Mouse (Mus musculus) stomach, embryonic 14.5 days (tissue): Measurements from ENCODE around the gene Fam107a. TPM values are rescaled to one million over a fixed set of nuclear protein-coding genes. Genes with fewer than 3 reads are reported as not detected.

Source experiments
- ATAC-seq: fragments of 200-750 bp; cut with Nextera tagmentation; 2 replicates; pipeline ENCODE4 v1.8.0; 2017; ENCODE audit warnings: low read depth, moderate TSS enrichment; ENCODE audit not compliant: insufficient number of reproducible peaks, insufficient read depth, low FRiP score
- H3K27ac ChIP-seq: fragments of 300-500 bp; sonication (generic); 2 replicates; pipeline ENCODE4 v1.5.1; 2014; ENCODE audit warnings: mild to moderate bottlenecking, low read length, moderate library complexity, mixed read lengths
- H3K27me3 ChIP-seq: fragments of 300-500 bp; sonication (generic); 2 replicates; pipeline ENCODE4 v1.6.1; 2014; ENCODE audit warnings: low read length, control low read depth, mixed read lengths; ENCODE audit not compliant: control insufficient read depth, insufficient read depth
- H3K36me3 ChIP-seq: fragments of 300-500 bp; sonication (generic); 2 replicates; pipeline ENCODE4 v1.6.1; 2014; ENCODE audit warnings: mild to moderate bottlenecking, control low read depth, low read length, moderate library complexity, mixed read lengths; ENCODE audit not compliant: control insufficient read depth, insufficient read depth
- H3K4me1 ChIP-seq: fragments of 300-500 bp; sonication (generic); 2 replicates; pipeline ENCODE4 v1.6.1; 2014; ENCODE audit warnings: low read length, control low read depth, mixed read lengths; ENCODE audit not compliant: control insufficient read depth, insufficient read depth
- H3K4me2 ChIP-seq: fragments of 300-500 bp; sonication (generic); replicated peaks from 2 replicates; pipeline ENCODE4 v1.6.1; 2014; ENCODE audit warnings: low read depth, low read length, control low read depth
- H3K4me3 ChIP-seq: fragments of 300-500 bp; sonication (generic); 2 replicates; pipeline ENCODE4 v1.5.1; 2014; ENCODE audit warnings: low read depth, low read length, control low read depth
- H3K9ac ChIP-seq: fragments of 300-500 bp; sonication (generic); replicated peaks from 2 replicates; pipeline ENCODE4 v1.6.1; 2014; ENCODE audit warnings: low read depth, mild to moderate bottlenecking, control low read depth, low read length, moderate library complexity, mixed read lengths
- H3K9me3 ChIP-seq: fragments of 300-500 bp; sonication (generic); 2 replicates; pipeline ENCODE4 v1.6.1; 2016; ENCODE audit warnings: low read depth, low read length, control low read depth; ENCODE audit not compliant: control insufficient read depth
- WGBS: fragments of 180-500 bp; shearing (Covaris S2); extraction: QIAGEN DNeasy Blood & Tissue Kit; methylation state at CpG from one replicate; pipeline ENCODE4 v1.1.7; 2014; 5-methylcytosine and 5-hydroxymethylcytosine counted together
- polyA plus RNA-seq: library from polyadenylated mRNA; unstranded; fragments of >200 nt; fragmentation: Nextera tagmentation; extraction: Ambion mirVana; gene quantifications from 2 replicates; pipeline ENCODE4 v1.2.1, GENCODE M21; 2014

Gene Fam107a
- polyA plus RNA-seq, 1 experiment from 2014 or later, result 0.30 TPM

DNA sequence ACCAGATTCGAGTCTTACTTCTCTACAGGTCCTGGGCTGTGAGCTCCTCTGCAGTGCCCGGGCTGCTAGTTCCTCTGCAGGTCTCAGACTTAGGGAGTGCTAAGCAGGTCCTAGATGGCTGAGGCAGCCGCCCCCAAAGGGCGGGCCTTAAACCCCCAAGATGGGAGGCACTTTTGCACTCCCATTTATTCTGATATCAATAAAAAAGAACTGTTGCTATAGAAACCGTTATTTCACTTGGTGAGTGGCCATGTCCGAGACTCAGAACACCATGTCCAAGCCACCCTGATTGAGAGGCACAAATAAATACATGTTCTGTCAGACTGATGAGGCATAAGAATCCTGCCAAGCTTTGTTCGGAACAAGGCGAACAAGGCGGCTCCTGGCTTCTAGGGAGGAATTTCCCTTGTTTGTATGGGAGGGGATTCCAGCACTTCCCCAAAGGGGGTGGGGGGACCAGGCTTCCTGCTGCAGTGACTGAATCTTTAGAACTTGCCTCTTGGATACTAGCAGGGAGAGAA is 8.1 kb downstream of the Fam107a start:
- H3K9me3 ChIP-seq, result no peaks in the 10 kb centered on the region
- peaks cover 5% of the 10 kb centered on the region; the same call in 1 of the 2 replicates for H3K4me1 ChIP-seq
- H3K27ac ChIP-seq, result no peak overlapping the region
- H3K4me3 ChIP-seq, result no peak overlapping the region
- H3K4me2 ChIP-seq, result no peak overlapping the region
- 11% methylated on average over 9 of the region's 9 CpGs for WGBS
- H3K36me3 ChIP-seq, result no peaks in the 10 kb centered on the region
- no peaks in the 10 kb centered on the region for H3K27me3 ChIP-seq
- ATAC-seq, result no peak
- H3K9ac ChIP-seq, result no peak overlapping the region

DNA sequence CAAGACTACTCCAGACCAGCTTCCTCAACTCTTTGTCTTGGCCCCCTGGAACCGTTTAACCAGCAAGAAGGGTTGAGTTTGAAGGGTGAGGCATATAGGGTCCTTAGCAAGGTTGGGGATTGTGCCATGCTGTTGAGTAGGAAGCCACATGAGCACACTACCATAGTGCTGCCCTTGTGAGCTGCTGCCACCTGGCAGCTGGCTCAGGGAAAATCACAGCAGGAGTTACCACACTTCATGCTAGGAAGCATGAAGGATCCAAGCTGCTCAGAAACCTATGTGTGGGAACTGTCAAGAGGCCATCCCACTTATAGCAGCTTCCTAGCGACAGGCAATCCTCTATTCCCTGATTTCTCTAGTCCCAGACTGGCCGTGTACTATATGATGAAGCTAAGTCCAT is 9.2 kb downstream of the Fam107a start:
- no peaks in the 10 kb centered on the region for H3K9me3 ChIP-seq
- no peak overlapping the region for H3K4me3 ChIP-seq
- no peaks in the 10 kb centered on the region for H3K27me3 ChIP-seq
- H3K27ac ChIP-seq, result no peak overlapping the region
- peaks cover 5% of the 10 kb centered on the region; the same call in 1 of the 2 replicates for H3K4me1 ChIP-seq
- H3K36me3 ChIP-seq, result no peaks in the 10 kb centered on the region
- ATAC-seq, result no peak
- H3K4me2 ChIP-seq, result no peak overlapping the region
- 76% methylated on average over 3 of the region's 3 CpGs for WGBS
- no peak overlapping the region for H3K9ac ChIP-seq

DNA sequence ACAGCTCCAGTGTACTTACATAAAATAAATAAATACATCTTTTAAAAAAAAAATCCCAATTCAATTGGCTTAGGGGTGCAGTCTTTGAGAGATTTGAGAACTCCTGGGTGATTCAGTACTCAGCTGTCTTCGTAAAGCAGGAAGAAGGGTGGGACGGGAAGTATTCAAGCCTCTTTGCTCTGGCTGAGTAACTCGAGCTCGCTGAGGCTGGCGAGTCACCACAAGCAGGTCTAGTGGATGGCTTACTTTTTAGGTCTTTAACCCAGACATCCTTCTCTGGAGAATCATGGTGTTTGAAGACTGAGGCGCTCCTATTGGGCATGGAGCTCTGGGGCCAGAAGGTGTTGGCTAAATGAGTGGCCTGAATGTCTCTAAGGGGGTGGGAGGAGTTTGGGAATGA is 10.9 kb downstream of the Fam107a start:
- Histone ChIP-seq H3K4me2 (no peak overlapping the region), H3K27ac (no peak overlapping the region), H3K27me3 (no peaks in the 10 kb centered on the region), H3K4me3 (no peak overlapping the region), H3K9me3 (no peaks in the 10 kb centered on the region), H3K9ac (no peak overlapping the region), H3K4me1 (peaks cover 5% of the 10 kb centered on the region; the same call in 1 of the 2 replicates), H3K36me3 (no peaks in the 10 kb centered on the region)
- no peak for ATAC-seq
- 73% methylated on average over 6 of the region's 6 CpGs for WGBS

GRCm38 (mm10) chr14:8305014-8305413 is 12.8 kb downstream of the Fam107a start:
- no peaks in the 10 kb centered on the region for H3K36me3 ChIP-seq
- H3K9ac ChIP-seq, result no peak overlapping the region
- H3K27me3 ChIP-seq, result no peaks in the 10 kb centered on the region
- ATAC-seq, result peak; percentile 70
- no peak overlapping the region for H3K27ac ChIP-seq
- peaks cover 5% of the 10 kb centered on the region; the same call in 1 of the 2 replicates for H3K4me1 ChIP-seq
- H3K9me3 ChIP-seq, result no peaks in the 10 kb centered on the region
- WGBS, result 52% methylated on average over 3 of the region's 3 CpGs
- H3K4me2 ChIP-seq, result no peak overlapping the region
- H3K4me3 ChIP-seq, result no peak overlapping the region

GRCm38 (mm10) chr14:8304082-8304481 is 13.7 kb downstream of the Fam107a start:
- Histone ChIP-seq H3K27me3 (no peaks in the 10 kb centered on the region), H3K27ac (no peak overlapping the region), H3K9ac (no peak overlapping the region), H3K9me3 (no peaks in the 10 kb centered on the region), H3K4me1 (no peaks in the 10 kb centered on the region), H3K4me3 (no peak overlapping the region), H3K4me2 (no peak overlapping the region), H3K36me3 (no peaks in the 10 kb centered on the region)
- ATAC-seq, result no peak

DNA sequence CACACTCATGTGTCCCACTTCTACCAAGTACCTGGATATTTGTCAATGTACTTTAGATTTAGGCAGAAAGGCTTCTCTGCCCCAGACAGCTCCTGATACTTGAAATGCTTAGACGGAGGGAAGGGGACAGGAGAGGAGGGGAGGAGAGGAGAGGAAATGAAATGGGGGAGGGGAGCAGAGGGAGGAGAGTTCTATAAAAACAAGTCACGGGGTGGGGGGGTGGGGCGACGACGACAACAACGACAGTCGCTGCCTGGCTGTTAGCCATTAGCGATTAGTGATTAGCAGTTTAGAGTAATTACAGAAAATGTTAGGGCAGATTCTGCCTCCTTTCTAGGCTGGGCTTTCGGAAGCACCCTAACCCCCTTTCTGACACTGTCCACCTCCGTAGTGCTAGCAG is 15.1 kb downstream of the Fam107a start:
- Histone ChIP-seq H3K27me3 (no peaks in the 10 kb centered on the region), H3K27ac (no peak overlapping the region), H3K4me1 (no peaks in the 10 kb centered on the region), H3K4me3 (no peak overlapping the region), H3K9ac (no peak overlapping the region), H3K9me3 (no peaks in the 10 kb centered on the region), H3K4me2 (no peak overlapping the region), H3K36me3 (no peaks in the 10 kb centered on the region)
- 18% methylated on average over 10 of the region's 10 CpGs for WGBS
- ATAC-seq, result no peak

GRCm38 (mm10) chr14:8300281-8300680 is 17.5 kb downstream of the Fam107a start:
- 33% methylated on average over 8 of the region's 8 CpGs for WGBS
- Histone ChIP-seq H3K4me2 (no peak overlapping the region), H3K4me1 (no peaks in the 10 kb centered on the region), H3K27me3 (no peaks in the 10 kb centered on the region), H3K4me3 (no peak overlapping the region), H3K9me3 (no peaks in the 10 kb centered on the region), H3K36me3 (no peaks in the 10 kb centered on the region), H3K27ac (no peak overlapping the region), H3K9ac (no peak overlapping the region)
- ATAC-seq, result no peak

DNA sequence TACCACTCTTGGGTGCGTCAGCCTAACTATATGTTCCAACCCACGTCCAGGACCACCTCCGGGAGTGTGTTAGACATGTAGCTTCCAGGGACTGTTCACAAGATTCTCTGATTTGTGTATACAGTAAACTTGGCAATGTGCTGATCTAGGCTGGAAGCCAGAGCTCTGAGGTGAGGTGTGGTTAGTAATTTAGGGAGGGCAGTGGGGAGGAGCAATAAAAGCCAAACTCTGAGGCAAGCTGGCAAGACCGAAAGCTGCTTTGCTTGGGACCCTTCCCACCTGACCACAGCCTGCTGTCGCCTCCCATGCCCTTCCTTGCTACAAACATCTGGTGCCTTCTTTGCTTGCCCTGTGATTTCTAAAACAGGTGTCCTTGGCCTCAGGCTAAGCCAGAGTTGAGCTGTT is 19.9 kb downstream of the Fam107a start:
- Histone ChIP-seq H3K27ac (no peak overlapping the region), H3K27me3 (no peaks in the 10 kb centered on the region), H3K36me3 (no peaks in the 10 kb centered on the region), H3K9me3 (no peaks in the 10 kb centered on the region), H3K4me1 (no peaks in the 10 kb centered on the region), H3K9ac (no peak overlapping the region), H3K4me3 (no peak overlapping the region), H3K4me2 (no peak overlapping the region)
- WGBS, result 65% methylated on average over 5 of the region's 5 CpGs
- ATAC-seq, result no peak

GRCm38 (mm10) chr14:8294257-8294656 is 23.6 kb downstream of the Fam107a start:
- no peak overlapping the region for H3K4me2 ChIP-seq
- no peak for ATAC-seq
- 85% methylated on average over 1 of the region's 1 CpGs for WGBS

More at GRCm38 (mm10) chr14:8294257-8294656, 23.6 kb downstream of the Fam107a start:
- no peak overlapping the region for H3K9ac ChIP-seq
- no peaks in the 10 kb centered on the region for H3K27me3 ChIP-seq
- H3K4me3 ChIP-seq, result no peak overlapping the region
- peaks cover 2% of the 10 kb centered on the region; the same call in 1 of the 2 replicates for H3K9me3 ChIP-seq
- H3K4me1 ChIP-seq, result no peaks in the 10 kb centered on the region
- no peaks in the 10 kb centered on the region for H3K36me3 ChIP-seq
- no peak overlapping the region for H3K27ac ChIP-seq
